Mouse (Mus musculus): Measurements from ENCODE around the gene Gcgr.

DNA sequence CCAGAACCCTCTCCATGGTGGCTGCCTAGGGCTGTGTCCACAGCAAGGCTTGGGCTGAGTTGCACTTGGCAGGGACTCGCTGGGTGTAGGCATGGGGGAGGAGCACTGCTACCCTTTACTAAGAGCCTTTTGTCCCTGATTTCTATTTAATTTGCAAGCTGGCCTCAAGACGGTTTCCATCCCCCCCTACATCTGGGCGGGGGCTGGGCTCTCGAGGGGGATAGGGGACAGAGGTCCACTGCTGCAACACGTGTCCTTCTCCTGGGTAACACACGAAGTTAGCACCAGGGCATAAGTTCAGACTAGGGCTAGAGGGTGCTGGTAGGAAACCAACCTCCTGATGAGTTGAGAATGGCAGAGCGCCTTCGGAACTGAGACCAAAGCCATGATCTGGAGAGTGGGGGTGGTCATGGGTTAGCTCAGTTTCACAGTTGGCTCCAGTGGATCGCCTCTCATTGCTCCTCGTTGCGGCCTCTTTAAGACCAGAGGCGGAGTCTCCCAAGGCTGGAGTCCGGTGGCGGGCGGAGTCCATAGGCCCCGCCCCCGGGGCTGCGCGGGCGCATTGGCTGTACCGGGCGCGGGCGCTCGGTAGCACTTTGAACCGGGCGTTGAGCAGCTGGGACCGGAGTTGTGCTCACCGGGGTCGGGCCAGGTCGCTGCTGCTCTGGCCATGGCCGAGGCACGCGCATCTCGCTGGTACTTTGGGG, 39.0 kb upstream of the Gcgr start, which contains the start of gene Slc25a10:
- TF ChIP-seq CHD2 (IDR thresholded peaks at IDR 0.05; ENCODE audit: low read depth, low read length) = no peak
- TF ChIP-seq HCFC1 (IDR thresholded peaks at IDR 0.05; ENCODE audit: borderline replicate concordance, insufficient read depth, low read length) = no peak
- no peak for TF ChIP-seq ZNF384 (IDR thresholded peaks at IDR 0.05; ENCODE audit: low read depth, low read length)
- TF ChIP-seq ZC3H11A (IDR thresholded peaks at IDR 0.05; ENCODE audit: borderline replicate concordance, low read depth, low read length) = no peak
